Mouse (Mus musculus): ENCODE results near the gene Fignl1.

Fignl1 gene

DNA sequence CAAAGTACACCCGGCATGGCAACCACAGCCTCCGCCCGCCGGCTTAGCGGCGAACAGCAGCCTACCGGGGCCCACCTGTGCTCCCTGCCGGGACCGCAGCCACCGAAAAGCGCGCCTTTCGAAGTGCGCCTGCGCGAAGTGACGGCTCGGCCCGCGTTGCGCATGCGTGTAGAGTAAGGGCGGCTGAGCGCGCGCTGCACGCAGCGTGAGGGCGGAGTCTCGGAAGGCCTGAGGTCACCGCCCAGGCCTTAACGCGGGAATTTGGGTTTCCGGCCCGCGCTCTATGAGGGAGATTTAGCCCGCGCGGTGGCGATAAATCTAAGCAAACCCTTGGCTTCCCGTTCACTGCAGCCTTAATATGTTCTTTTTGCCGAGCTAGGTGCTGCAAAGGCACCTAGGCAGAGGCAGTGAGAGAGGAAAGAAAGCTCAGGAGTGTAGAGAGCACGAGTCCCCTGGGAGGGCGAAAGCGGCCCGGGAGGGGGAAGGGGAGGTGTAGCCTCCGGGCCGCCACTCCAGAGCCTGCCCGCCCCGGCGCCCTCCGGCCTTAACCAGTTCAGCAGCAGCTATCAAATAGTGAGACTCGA, at the start of gene Fignl1:
TSS of gene Fignl1 (minus strand) at position 143 of the 584 bp plus-strand sequence.
- DNase-seq (ENCODE audit: low spot score in 2 of 2): peak; percentile 95 to 96

GRCm38 (mm10) chr11:11856959-11857358, 48.2 kb upstream of the Fignl1 start:
- no peak for DNase-seq (ENCODE audit: low spot score in 2 of 2)

DNA sequence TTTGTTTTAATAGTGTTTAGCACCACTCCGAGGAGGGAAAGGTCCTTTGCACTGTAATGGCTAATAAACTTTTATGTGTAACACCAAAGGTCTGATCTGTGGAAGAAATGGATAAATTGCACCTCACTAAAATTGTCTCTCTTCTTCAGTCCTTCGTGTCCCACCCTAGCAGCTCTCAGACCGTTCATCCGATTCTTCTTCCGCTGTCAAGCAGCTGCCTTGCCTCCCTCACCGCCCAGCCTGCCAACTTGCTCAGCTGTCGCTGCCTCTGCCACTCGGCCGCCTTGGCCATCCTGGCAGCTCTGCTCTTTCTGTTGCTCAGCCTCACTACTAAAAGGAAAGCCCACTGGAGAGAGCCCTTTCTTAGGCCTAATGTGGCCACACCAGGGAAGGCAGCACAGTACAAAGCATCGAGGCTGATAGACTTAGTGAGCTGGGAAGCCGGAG, 46.9 kb upstream of the Fignl1 start:
- no peak for DNase-seq (ENCODE audit: low spot score in 2 of 2)

DNA sequence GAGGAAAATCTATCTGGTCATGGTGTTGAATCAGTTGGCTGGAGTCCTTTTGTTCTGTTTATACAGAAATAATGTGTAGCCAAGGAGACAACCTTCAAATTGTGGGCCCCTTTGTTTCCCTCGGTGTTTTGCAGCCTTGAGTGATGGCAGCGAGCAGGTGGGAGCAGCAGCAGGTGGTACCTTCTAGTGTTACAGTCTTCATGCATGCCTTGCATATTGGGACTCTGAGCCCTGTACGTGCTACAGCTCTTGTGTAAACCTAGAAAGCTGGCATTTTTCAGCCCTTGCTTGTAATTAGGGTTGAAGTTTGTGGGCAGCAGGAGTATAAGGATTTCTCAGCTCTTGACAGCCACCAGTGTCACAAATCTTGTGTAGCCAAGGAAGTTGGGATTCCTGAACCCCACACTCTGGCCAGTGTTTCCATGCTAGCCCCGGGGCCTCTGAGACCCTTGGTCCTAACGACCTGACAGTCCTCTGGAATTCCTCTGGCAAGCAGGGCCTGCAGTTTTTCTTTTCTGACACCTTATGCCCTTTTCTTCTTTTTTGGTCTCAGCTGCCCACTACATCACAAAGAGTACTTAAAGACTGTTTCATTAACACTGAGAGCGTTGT, 46.4 kb upstream of the Fignl1 start:
- DNase-seq (ENCODE audit: low spot score in 2 of 2): no peak

DNA sequence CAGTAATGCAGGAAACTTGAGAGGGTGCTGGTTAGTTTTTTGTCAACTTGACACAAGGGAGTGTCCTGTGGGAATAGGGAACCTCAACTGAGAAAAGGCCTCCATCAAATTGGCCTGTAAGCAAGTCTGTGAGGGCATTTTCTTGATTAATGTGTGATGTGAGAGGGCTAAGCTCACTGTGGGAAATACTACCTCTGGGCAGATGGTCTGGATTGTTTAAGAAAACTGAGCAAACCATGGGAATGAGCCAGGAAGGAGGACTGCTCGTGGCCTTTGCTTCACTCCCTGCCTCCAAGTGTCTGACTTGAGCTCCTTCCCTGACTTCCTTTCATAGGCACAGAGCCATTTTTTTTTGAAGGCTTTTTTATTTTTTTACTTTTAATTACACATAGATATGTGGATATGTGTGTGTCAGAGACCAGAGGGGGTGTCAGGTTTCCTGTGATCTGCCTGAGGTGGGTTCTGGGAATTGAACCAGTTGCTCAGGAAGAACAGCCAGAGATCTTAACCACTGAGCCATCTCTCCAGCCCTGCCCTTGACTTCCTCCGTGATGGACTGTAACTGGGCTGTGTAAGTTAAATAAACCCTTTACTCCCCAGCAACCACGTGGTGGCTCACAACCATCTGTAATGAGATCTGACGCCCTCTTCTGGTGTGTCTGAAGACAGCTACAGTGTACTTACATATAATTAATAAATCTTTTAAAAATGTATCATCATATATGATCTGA, 45.1 kb upstream of the Fignl1 start:
- DNase-seq (ENCODE audit: low spot score in 2 of 2): no peak

GRCm38 (mm10) chr11:11851957-11852505, 43.3 kb upstream of the Fignl1 start:
- no peak for DNase-seq (ENCODE audit: low spot score in 2 of 2)

GRCm38 (mm10) chr11:11850476-11851267, 41.9 kb upstream of the Fignl1 start:
- no peak for DNase-seq (ENCODE audit: low spot score in 2 of 2)

- DNase-seq (ENCODE audit: low spot score in 2 of 2): no peak
Observed at GRCm38 (mm10) chr11:11849513-11850311, 41.0 kb upstream of the Fignl1 start.

DNA sequence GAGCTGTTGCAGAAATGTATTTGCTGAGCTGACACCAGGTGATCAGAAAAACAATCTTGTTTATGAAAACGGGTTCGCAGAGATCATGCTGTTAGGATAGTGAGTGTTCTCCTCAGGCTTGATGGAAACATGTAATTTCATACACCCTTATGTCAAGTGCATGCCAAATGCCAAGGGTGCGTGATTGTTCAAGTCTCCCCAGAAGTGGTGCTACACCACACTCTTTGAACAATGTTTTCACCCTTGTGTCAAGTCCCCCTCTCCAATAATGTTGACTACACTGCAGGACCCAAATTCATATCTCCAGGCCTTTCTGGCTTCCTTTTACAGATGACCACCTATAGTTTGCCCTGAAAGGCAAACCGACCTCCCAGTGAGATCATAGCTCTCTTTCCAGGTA, 39.7 kb upstream of the Fignl1 start:
- DNase-seq (ENCODE audit: low spot score in 2 of 2): no peak

DNA sequence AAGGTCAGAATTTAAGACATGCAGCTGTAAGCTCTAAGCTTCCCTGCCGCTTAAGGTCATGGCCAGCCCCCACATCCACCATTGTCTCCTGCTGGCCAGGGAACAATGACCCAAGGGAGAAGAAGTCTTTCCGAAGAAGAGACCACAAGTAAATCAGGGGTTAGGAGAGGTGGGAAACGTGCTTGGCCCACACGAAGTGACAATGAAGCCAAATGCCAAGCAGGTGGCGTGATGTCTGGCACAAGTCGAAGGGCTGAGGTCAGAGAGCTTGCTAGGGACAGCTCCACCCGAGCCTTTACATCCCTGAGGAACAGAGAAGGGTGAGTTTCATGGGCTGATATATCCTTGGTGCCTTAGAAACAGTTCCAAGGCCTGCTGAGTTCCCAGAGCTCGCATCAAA, 36.3 kb upstream of the Fignl1 start:
- no peak for DNase-seq (ENCODE audit: low spot score in 2 of 2)

GRCm38 (mm10) chr11:11844367-11844971, 35.7 kb upstream of the Fignl1 start:
- DNase-seq (ENCODE audit: low spot score in 2 of 2): no peak

- no peak for DNase-seq (ENCODE audit: low spot score in 2 of 2)
Observed at GRCm38 (mm10) chr11:11841590-11841989, 32.8 kb upstream of the Fignl1 start.

DNA sequence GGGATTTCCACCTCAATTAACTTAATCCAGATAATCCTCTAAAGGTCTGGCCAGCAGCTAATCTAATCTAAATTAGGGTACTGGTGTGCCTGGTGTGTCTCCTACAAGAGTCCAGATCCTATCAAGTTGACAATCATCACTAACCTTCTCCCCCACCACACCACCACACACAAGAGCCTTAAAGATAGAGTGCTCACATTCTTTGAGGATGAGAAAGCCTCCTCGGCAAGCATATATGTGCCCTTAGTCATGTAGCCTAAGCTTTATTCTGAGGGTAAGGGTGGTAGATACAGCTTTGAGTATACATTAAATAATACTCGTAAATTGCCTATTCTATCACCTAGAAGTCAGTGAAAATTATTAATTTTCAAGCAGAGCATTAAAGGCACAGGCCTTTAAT, 32.0 kb upstream of the Fignl1 start:
- DNase-seq (ENCODE audit: low spot score in 2 of 2): no peak

DNA sequence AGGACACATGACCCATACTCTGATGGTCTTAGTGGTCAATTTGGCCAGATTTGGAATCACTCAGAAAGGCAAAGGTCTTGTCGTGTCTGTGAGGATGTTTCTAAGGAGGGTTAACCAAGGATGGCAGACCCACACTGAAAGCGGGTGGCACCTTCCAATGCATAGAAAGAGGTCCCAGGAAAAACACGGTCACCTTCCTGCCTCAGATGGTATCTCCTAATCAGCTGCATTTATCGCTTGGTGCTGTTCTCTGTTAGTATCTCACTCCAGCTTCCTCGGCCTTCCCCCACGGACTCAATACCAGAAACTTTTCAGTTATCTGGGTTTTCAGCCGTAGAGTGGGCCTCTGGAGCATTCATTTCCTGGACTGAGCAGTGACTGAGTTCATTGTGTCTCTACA, 31.1 kb upstream of the Fignl1 start:
- no peak for DNase-seq (ENCODE audit: low spot score in 2 of 2)

GRCm38 (mm10) chr11:11837384-11837783, 28.6 kb upstream of the Fignl1 start:
- DNase-seq (ENCODE audit: low spot score in 2 of 2): no peak

GRCm38 (mm10) chr11:11836713-11837370, 28.1 kb upstream of the Fignl1 start:
- DNase-seq (ENCODE audit: low spot score in 2 of 2): no peak

DNA sequence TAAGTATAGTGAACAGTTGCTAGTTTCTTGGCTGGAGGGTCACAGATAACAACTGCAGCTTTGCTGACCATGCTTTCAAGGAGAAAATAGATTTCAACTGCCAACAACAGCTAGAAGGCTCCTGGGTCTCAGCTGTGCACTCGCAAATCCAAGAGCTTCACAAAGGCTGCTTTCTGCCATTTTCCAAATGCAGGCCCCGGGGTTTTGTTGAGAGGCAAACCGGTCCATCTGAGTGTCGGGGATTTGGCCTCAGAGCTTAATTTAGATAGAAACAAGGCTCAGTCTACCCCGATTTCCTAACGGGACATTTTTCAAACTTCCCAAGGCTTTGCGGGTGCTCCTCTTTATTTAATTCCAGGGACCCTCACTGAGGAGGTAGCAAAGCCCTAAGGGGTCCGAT, 27.5 kb upstream of the Fignl1 start:
- DNase-seq (ENCODE audit: low spot score in 2 of 2): no peak

GRCm38 (mm10) chr11:11835791-11836190, 27.0 kb upstream of the Fignl1 start:
- DNase-seq (ENCODE audit: low spot score in 2 of 2): no peak

DNA sequence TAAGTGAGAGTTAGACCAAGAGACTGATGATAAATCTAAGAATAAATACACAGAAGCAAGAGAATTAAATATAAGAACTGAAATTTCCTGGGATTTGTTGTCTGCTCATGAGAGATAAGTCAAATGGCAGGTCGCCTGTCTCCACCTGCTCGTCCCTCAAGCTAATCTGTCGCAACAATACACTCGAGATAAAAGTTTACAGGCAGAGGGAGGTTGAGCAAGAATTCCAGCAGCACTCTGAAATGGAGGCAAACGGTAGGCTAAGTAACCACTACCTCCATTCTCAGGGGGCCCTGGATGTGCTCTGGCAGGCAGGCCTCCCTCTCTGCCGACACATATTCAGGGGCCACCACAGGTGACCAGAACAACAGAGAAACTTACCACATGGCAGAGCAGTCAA, 26.6 kb upstream of the Fignl1 start:
- no peak for DNase-seq (ENCODE audit: low spot score in 2 of 2)

DNA sequence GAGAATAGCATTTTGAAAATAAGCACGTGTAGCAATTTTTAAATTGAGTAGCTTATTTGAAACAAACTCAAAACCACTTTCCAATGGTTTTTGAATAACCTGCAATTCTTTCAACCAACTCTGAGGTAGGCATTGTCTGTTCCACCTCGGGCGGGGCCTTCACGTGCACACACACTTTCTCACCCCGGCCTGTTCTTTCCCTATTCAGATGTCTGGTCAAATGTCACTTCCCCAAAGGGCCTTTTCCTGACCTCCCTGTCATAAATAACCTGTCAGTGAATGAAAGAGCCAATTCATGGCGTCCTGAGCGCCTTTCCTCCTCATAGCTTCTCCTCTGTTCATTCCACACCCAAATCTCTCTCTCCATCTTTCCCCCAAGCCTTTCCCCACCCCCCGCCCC, 24.3 kb upstream of the Fignl1 start:
- DNase-seq (ENCODE audit: low spot score in 2 of 2): no peak

Measured in frontal cortex, postnatal 36 days (tissue).